Mouse (Mus musculus) spleen, postnatal 36 days (tissue): ENCODE data around the gene H2-T24.
"Not testable (repeated sequence)": the region's sequence is repeated elsewhere in the genome, so short reads cannot be mapped to it uniquely, and the experiment has no call there.

ENCODE experiments used
- DNase-seq, 2 experiments: peaks; one replicate each; pipeline ENCODE4 v3.0.0; 2022; ENCODE audit warnings: low spot score in 2 of 2, mixed read lengths in 1 of 2

The H2-T24 gene

GRCm38 (mm10) chr17:36023710-36024654, 3.6 kb upstream of the H2-T24 start:
- DNase-seq = peak; percentile 60 to 71

- DNase-seq = no peak
These were observed 2.6 kb upstream of the H2-T24 start for GRCm38 (mm10) chr17:36022922-36023321.

GRCm38 (mm10) chr17:36022098-36022497, 1.7 kb upstream of the H2-T24 start:
- no peak for DNase-seq

- no peak for DNase-seq
These were observed 949 bp upstream of the H2-T24 start for GRCm38 (mm10) chr17:36021309-36021708.

DNA sequence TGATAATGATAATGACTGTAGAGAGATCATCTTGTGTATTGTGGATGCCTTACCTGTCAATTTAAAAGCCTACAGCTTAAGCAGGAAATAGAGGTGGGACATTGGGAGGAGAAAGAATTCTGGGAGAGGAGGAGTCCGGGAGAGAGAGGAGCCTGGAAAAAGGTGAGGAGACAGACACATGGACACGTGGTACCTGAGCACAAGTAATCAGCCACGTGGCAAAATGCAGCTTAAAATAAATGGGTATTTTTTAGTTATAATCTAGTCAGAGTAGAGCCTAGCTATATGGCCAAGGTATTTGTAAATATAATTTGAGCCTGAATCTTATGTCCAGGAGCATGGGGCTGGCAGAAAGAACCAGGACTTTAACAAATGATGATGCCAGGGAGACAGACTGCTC, 841 bp downstream of the H2-T24 start:
- DNase-seq = no peak

GRCm38 (mm10) chr17:36018979-36019378, 1.4 kb downstream of the H2-T24 start:
- no peak for DNase-seq

DNA sequence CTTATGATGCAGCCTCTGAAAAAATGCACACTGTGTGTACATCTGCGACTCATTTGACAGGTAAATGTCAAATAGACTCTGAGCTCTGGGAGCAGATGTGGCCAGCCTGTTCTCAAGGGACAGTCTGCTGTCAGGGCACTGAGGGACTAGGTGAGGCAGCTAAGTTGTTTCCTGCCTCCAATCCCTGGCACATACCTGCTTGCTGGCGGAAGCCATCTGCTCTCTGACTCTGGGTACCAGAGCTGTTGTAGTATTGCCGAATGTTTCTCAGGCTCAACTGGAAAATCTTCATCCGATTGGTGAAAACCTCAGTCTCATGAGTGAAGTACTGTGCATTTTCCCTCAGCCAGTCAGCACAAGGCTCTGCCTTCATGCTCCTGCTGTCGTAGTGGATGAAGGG, 3.3 kb downstream of the H2-T24 start:
- no peak for DNase-seq

DNA sequence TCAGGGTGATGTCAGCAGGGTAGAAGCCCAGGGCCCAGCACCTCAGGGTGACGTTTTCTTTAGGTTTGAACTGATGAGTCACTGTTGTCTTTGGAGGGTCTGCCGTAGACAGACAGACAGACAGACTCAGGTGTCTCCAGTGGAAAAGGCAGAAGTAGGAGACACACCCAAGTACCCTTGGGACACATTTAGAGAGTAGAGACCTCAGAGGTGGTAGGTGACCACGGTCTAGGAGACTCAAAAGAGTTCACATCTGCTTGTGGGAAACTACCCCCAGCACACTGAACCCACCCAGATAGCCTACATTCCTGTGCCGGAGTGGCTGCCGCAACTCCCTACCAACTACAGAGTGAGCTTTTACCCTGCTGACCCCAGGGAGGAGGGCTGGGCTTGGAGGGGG, 5.4 kb downstream of the H2-T24 start:
- DNase-seq = no peak

- not testable (repeated sequence) for DNase-seq
These were observed 16.0 kb downstream of the H2-T24 start for GRCm38 (mm10) chr17:36004409-36004808.

- no peak for DNase-seq
These were observed 17.0 kb downstream of the H2-T24 start for GRCm38 (mm10) chr17:36003331-36003730.

GRCm38 (mm10) chr17:36001966-36002365, 18.4 kb downstream of the H2-T24 start:
- peak; percentile 63 to 76 for DNase-seq

DNA sequence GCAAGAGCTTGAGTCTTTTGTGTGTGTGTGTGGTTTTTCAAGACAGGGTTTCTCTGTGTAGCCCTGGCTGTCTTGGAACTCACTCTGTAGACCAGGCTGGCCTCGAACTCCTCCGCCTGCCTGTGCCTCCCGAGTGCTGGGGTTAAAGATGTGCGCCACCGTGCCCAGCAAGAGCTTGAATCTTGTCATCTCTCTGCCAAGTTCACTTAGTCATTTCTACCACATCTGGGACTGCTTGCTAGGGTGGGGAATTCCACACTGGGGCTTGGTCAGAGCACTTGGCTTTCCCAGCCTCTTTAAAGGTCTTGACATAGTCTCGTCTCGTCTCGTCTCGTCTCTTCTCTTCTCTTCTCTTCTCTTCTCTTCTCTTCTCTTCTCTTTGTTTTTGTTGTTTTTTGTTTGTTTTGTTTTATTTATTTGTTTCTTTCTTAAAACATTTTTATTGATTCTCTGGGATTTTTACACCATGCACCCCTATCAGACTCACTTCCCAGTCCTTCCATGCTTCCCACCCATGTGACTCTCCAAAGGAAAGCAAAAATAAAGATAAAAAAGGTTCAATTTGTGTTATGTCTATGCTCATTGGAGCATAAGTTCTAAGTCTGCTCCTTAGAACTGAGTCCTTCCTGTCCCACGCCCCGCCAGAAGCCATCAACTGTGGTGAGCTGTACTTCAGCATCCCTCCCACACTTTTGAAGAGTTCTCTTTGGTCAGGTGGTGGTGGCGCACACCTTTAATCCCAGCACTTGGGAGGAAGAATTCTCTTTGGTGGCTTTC, 19.1 kb downstream of the H2-T24 start:
- DNase-seq = peak; percentile 69 to 77

- DNase-seq = peak in 1 of 2 experiments; percentile 37
These were observed 20.0 kb downstream of the H2-T24 start for GRCm38 (mm10) chr17:36000349-36000748.

- DNase-seq = peak; percentile 82 to 86
These were observed 21.0 kb downstream of the H2-T24 start for GRCm38 (mm10) chr17:35999356-35999755.

- DNase-seq = peak in 1 of 2 experiments; percentile 54
These were observed 21.6 kb downstream of the H2-T24 start for GRCm38 (mm10) chr17:35998545-35999305.

DNA sequence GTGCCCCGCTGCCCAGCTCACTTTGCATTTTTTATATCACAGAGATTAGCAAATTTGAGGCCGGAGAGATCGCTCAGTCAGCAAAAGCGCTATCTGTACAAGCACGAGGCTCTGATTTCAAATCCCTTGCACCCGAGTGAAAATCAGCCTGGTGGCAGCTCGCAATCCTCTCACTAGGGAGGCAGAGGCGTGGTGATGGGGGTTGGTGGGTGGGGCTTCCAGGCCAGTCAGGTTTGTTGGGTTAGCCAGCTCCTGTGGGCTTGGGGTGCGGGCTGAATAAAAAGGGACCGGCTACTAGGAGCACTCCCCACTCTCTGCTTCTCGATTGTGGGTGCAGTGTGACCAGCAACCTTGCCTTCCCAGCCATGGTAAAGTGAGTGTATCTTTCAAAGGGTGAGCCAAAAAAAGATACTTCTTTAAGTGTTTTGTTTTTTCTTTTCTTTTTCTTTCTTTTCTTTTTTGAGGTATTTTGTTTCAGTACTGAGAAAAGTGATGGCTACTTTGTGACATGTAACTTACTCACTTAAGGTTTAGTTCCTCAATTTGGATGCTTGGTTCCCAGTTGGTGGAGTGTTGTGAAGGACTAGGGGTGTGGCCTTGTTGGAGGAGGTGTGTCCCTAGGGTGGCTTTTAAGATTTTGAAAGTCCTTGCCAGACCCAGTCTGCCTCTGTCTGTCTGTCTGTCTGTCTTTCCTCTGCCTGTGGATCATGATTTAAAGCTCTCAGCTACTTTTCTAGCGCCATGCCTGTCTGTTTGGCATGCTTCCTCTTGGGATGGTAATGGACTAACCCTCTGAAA, 22.4 kb downstream of the H2-T24 start:
- peak; percentile 81 to 89 for DNase-seq

DNA sequence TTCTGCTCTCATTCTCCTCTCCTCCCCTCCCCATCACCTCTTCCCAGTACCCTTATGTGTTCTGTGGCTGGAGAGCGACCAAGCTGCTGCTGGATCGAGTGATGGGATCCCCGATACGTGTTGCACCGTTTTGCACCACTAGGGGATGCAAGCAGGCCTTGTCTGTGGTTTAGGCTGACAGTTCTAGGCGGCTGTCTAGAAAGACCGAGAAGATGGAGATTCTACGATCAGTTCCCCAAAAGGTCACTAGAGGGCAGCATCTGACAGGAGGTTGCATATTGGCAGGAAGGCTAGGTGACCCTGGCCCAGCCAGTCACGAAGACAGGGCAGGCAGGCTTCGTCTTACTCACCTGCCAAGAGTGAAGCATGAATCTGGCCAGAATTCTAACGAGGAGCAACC, 23.4 kb downstream of the H2-T24 start:
- peak; percentile 97 to 98 for DNase-seq

DNA sequence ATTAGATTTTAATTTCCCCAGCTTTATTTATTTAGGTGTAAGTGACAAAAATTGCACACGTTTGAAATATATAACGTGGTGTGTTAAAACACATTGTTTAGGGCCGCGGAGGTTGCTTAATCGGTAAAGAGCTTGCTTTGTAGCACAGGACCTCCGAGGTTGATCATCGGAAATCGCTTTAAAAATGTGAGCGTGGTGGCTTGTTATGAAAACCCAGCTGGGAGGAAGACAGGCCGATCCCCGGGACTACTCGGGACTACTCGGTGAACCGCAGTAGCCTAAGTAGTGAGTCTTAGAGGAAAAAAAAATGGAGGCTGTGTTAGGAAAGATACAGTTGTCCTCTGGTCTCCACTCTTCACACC, 25.5 kb downstream of the H2-T24 start:
- DNase-seq = no peak

DNA sequence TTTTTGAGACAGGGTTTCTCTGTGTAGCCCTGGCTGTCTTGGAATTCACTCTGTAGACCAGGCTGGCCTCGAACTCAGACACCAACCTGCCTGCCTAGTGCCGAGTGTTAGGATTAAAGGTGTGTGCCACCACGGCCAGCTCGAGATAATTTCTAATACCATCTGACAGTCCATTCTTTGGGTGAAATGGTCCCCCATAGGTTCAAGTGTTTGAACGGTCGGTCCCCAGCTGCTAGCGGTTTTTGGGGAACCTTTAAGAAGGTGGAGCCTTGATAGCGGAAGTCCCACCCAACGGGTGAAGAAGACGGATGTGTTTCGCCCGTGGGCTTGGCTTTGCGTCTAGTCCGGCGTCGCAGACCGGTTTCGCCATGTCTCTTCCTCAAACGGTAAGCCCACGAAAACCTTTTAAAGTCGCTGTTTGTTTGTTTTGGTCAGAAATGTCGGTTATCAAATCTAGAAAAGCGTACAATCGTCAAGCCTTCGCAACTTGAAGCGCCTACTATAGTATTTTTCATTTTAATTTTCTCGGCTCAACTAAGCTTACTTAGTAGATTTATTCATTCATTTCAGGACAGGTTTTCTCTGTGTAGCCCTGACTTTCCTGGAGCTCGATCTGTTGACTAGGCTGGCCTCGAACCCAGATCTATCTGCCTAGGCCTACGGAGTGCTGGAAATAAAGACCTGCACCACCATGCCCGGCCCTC, 26.0 kb downstream of the H2-T24 start:
- peak; percentile 88 to 92 for DNase-seq

- peak; percentile 71 to 72 for DNase-seq
These were observed 26.7 kb downstream of the H2-T24 start for GRCm38 (mm10) chr17:35993675-35994074.
